Mouse (Mus musculus) intestine, embryonic 16.5 days (tissue): Measurements from ENCODE around the gene Cbx1. TPM values are rescaled to one million over a fixed set of nuclear protein-coding genes. Genes with fewer than 3 reads are reported as not detected.
"Not testable (repeated sequence)": the region's sequence is repeated elsewhere in the genome, so short reads cannot be mapped to it uniquely, and the experiment has no call there.

ENCODE experiments used
- ATAC-seq: fragments of 200-750 bp; cut with Nextera tagmentation; 2 replicates; pipeline ENCODE4 v1.8.0; 2017; ENCODE audit warnings: moderate TSS enrichment, moderate library complexity
- H3K27ac ChIP-seq: fragments of 300-500 bp; sonication (generic); 2 replicates; pipeline ENCODE4 v1.5.1; 2014; ENCODE audit warnings: mild to moderate bottlenecking, low read length
- H3K27me3 ChIP-seq: fragments of 300-500 bp; sonication (generic); replicated peaks from 2 replicates; pipeline ENCODE4 v1.6.1; 2014; ENCODE audit warnings: low read length, control low read depth, mixed read lengths; ENCODE audit not compliant: control insufficient read depth, insufficient read depth
- H3K36me3 ChIP-seq: fragments of 300-500 bp; sonication (generic); 2 replicates; pipeline ENCODE4 v1.6.1; 2014; ENCODE audit warnings: low read length, control low read depth; ENCODE audit not compliant: control insufficient read depth, insufficient read depth
- H3K4me1 ChIP-seq: fragments of 300-500 bp; sonication (generic); 2 replicates; pipeline ENCODE4 v1.6.1; 2014; ENCODE audit warnings: low read length, control low read depth, mixed read lengths; ENCODE audit not compliant: control insufficient read depth, insufficient read depth
- H3K4me2 ChIP-seq: fragments of 300-500 bp; sonication (generic); 2 replicates; pipeline ENCODE4 v1.6.1; 2014; ENCODE audit warnings: low read depth, low read length, control low read depth
- H3K4me3 ChIP-seq: fragments of 300-500 bp; sonication (generic); 2 replicates; pipeline ENCODE4 v1.5.1; 2014; ENCODE audit warnings: mild to moderate bottlenecking, low read length
- H3K9ac ChIP-seq: fragments of 300-500 bp; sonication (generic); 2 replicates; pipeline ENCODE4 v1.6.1; 2014; ENCODE audit warnings: low read depth, low read length
- H3K9me3 ChIP-seq: fragments of 300-500 bp; sonication (generic); 2 replicates; pipeline ENCODE4 v1.6.1; 2016; ENCODE audit warnings: low read length, control low read depth; ENCODE audit not compliant: control insufficient read depth
- WGBS: fragments of 180-500 bp; shearing (Covaris S2); extraction: QIAGEN DNeasy Blood & Tissue Kit; methylation state at CpG from one replicate; pipeline ENCODE4 v1.1.7; 2014; 5-methylcytosine and 5-hydroxymethylcytosine counted together
- polyA plus RNA-seq: library from polyadenylated mRNA; unstranded; fragments of >200 nt; fragmentation: Nextera tagmentation; extraction: Ambion mirVana; gene quantifications from 2 replicates; pipeline ENCODE4 v1.2.1, GENCODE M21; 2015

The Cbx1 gene
- polyA plus RNA-seq, 1 experiment from 2014 or later, result 74.5 TPM

- Histone ChIP-seq H3K9ac (no peak overlapping the region), H3K36me3 (peaks cover 26% of the 10 kb centered on the region), H3K9me3 (no peaks in the 10 kb centered on the region), H3K27ac (no peak overlapping the region), H3K4me1 (no peaks in the 10 kb centered on the region), H3K4me3 (no peak overlapping the region), H3K27me3 (no peaks in the 10 kb centered on the region), H3K4me2 (no peak overlapping the region)
- ATAC-seq, result no peak
- 51% methylated on average over 1 of the region's 1 CpGs for WGBS
These were observed 19.1 kb downstream of the Cbx1 start for GRCm38 (mm10) chr11:96808066-96808465.

DNA sequence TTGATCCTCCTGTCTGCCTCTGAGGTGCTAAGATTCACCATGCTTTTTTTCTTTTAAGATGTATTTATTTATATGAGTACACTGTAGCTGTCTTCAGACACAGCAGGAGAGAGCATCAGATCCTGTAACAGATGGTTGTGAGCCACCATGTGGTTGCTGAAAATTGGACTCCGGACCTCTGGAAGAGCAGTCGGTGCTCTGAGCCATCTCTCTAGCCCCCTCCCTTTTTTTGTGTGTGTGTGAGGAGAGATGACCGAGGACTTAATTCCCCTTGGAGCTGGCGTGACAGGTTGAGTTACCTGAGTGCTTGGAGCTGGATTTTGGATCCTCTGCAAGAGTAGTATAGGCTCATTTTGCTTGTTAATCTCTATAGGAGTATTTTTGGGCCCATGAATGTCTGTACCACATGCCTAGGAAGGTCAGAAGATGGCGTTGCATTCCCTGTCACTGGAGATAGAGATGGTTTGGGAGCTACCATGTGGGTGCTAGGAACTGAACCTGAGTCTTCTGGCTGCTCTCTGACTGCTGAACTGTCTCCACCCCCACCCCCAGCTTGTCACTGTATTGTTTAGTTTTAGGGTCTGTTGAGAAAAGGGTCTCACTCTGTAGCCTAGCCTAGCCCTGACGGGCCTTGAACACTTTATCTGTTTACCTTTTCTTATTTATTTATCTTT, 20.8 kb downstream of the Cbx1 start:
- ATAC-seq, result no peak
- Histone ChIP-seq H3K9me3 (no peaks in the 10 kb centered on the region), H3K9ac (no peak overlapping the region), H3K4me3 (no peak overlapping the region), H3K4me2 (no peak overlapping the region), H3K27me3 (no peaks in the 10 kb centered on the region), H3K27ac (no peak overlapping the region), H3K36me3 (peaks cover 19% of the 10 kb centered on the region), H3K4me1 (no peaks in the 10 kb centered on the region)
- 85% methylated on average over 6 of the region's 6 CpGs for WGBS

- H3K4me2 ChIP-seq, H3K4me3 ChIP-seq, H3K4me1 ChIP-seq, H3K9ac ChIP-seq, H3K27me3 ChIP-seq, H3K27ac ChIP-seq, H3K9me3 ChIP-seq, ATAC-seq: not testable (repeated sequence)
- 87% methylated on average over 1 of the region's 1 CpGs for WGBS
- H3K36me3 ChIP-seq, result peaks cover 25% of the 10 kb centered on the region
These were observed 22.3 kb downstream of the Cbx1 start for GRCm38 (mm10) chr11:96811188-96811587.

DNA sequence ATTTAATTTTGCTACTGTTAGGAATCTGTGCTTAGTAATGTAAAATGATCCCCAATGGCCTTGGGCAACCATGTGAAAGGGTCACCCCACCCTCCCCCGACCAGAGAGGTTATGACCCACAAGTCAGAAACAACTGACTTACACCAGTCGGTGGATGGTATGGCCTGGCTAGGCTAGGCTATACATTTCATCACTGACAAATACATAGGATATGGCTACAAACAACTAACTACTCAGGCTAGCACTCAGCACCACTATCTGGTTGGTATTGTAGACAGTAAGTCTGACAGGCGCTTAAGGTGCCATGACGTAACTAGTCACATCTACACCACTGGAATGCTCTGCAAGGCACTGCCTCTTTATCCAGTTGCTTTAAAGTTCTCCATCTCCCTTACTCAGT, 24.5 kb downstream of the Cbx1 start:
- Histone ChIP-seq H3K4me3 (no peak overlapping the region), H3K4me2 (no peak overlapping the region), H3K27ac (no peak overlapping the region), H3K4me1 (no peaks in the 10 kb centered on the region), H3K36me3 (peaks cover 22% of the 10 kb centered on the region), H3K9ac (no peak overlapping the region), H3K9me3 (no peaks in the 10 kb centered on the region), H3K27me3 (no peaks in the 10 kb centered on the region)
- no peak for ATAC-seq
- 86% methylated on average over 4 of the region's 4 CpGs for WGBS

DNA sequence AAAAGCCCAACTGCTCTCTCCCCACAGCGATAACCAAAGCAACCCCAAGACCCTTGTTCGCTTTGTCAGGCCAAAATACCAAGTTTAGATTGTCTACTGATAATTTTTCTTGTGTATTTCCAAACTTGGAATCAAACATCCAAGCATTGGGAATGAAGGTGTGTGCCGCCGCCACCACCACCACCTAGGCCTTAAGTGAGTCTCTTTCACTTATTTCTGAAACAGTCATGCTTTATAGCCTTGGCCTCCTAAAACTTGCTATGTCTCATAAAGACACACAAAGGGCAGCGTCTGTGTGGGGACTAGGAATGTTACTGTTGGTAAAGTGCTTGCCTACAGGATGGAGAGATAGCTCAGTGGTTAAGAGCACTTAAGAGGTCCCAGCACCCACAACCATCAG, 25.0 kb downstream of the Cbx1 start:
- no peaks in the 10 kb centered on the region for H3K4me1 ChIP-seq
- no peak for ATAC-seq
- no peak overlapping the region for H3K9ac ChIP-seq
- no peak overlapping the region for H3K27ac ChIP-seq
- H3K36me3 ChIP-seq, result peaks cover 19% of the 10 kb centered on the region
- no peak overlapping the region for H3K4me3 ChIP-seq
- H3K4me2 ChIP-seq, result no peak overlapping the region
- H3K27me3 ChIP-seq, result no peaks in the 10 kb centered on the region
- H3K9me3 ChIP-seq, result no peaks in the 10 kb centered on the region
- 90% methylated on average over 5 of the region's 5 CpGs for WGBS

DNA sequence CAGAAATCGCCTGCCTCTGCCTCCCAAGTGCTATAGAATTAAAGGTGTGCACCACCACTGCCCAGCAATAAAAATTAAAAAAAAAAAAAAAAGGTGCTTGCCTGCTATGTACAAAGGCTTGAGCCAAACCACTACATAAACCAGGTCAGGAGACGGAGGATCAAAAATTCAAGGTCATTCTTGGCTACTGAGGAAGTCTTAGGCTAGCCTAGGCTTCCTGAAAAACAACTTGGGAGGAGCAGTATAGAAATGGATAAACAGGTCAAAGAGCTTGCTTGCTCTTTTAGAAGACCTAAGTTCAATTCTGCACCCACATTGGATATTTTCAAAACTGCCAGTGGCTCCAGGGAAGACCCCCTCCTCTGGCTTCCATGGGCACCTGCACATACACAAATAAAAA, 25.5 kb downstream of the Cbx1 start:
- no peak for ATAC-seq
- H3K27ac ChIP-seq, result no peak overlapping the region
- peaks cover 20% of the 10 kb centered on the region for H3K36me3 ChIP-seq
- WGBS, result 75% methylated on average over 2 of the region's 2 CpGs
- H3K4me2 ChIP-seq, result no peak overlapping the region
- no peaks in the 10 kb centered on the region for H3K9me3 ChIP-seq
- no peak overlapping the region for H3K9ac ChIP-seq
- H3K4me3 ChIP-seq, result no peak overlapping the region
- no peaks in the 10 kb centered on the region for H3K4me1 ChIP-seq
- H3K27me3 ChIP-seq, result no peaks in the 10 kb centered on the region

GRCm38 (mm10) chr11:96815895-96816294, 27.0 kb downstream of the Cbx1 start:
- H3K4me2 ChIP-seq, result no peak overlapping the region
- no peak overlapping the region for H3K4me3 ChIP-seq
- no peak overlapping the region for H3K9ac ChIP-seq
- H3K27me3 ChIP-seq, result no peaks in the 10 kb centered on the region
- no peak overlapping the region for H3K27ac ChIP-seq
- WGBS, result 99% methylated on average over 2 of the region's 2 CpGs
- no peaks in the 10 kb centered on the region for H3K9me3 ChIP-seq
- no peak for ATAC-seq
- peaks cover 23% of the 10 kb centered on the region for H3K36me3 ChIP-seq
- H3K4me1 ChIP-seq, result no peaks in the 10 kb centered on the region

DNA sequence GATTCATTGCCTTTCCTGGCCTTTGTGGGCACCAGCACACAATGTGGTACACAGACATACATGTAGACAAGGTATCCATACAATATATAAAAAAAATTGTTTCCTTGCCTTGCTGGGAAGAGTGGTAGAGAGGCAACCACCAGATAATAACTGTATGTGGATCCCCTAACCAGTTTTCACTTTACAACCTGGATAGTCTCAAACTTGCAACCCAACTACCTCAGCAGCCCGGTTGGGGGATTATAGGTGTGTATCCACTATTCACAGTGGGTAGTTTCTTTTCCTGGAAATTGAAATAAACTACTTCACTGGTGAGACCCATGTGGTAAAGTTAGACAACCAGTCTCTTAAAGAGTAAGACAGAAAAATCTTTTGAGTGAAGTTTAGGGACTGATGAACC, 27.6 kb downstream of the Cbx1 start:
- 86% methylated on average over 1 of the region's 1 CpGs for WGBS
- Histone ChIP-seq H3K27me3 (no peaks in the 10 kb centered on the region), H3K4me2 (no peak overlapping the region), H3K27ac (no peak overlapping the region), H3K36me3 (peaks cover 28% of the 10 kb centered on the region), H3K9me3 (no peaks in the 10 kb centered on the region), H3K4me1 (no peaks in the 10 kb centered on the region), H3K9ac (no peak overlapping the region), H3K4me3 (no peak overlapping the region)
- ATAC-seq, result no peak

- H3K9me3 ChIP-seq, result no peaks in the 10 kb centered on the region
- no peak overlapping the region for H3K4me3 ChIP-seq
- H3K4me2 ChIP-seq, result no peak overlapping the region
- no peak overlapping the region for H3K27ac ChIP-seq
- no peak overlapping the region for H3K9ac ChIP-seq
- H3K27me3 ChIP-seq, result no peaks in the 10 kb centered on the region
- no peaks in the 10 kb centered on the region for H3K4me1 ChIP-seq
- H3K36me3 ChIP-seq, result peaks cover 29% of the 10 kb centered on the region
- ATAC-seq, result no peak
- 76% methylated on average over 5 of the region's 5 CpGs for WGBS
These were observed 28.1 kb downstream of the Cbx1 start for GRCm38 (mm10) chr11:96816979-96817378.

- Histone ChIP-seq H3K4me2 (no peak overlapping the region), H3K36me3 (peaks cover 29% of the 10 kb centered on the region), H3K27ac (no peak overlapping the region), H3K4me1 (peaks cover 1% of the 10 kb centered on the region; the same call in 1 of the 2 replicates), H3K9me3 (no peaks in the 10 kb centered on the region), H3K9ac (no peak overlapping the region), H3K27me3 (no peaks in the 10 kb centered on the region), H3K4me3 (no peak overlapping the region)
- ATAC-seq, result no peak
- 84% methylated on average over 8 of the region's 8 CpGs for WGBS
These were observed 29.3 kb downstream of the Cbx1 start for GRCm38 (mm10) chr11:96818128-96818710.
